Mouse (Mus musculus) gastrocnemius, postnatal 14 days (tissue): ENCODE data around the gene Oaz1. TPM values are rescaled to one million over a fixed set of nuclear protein-coding genes. Genes with fewer than 3 reads are reported as not detected.
A peak's percentile ranks its signal among the peaks of the same experiment; 100 is the strongest.

Experiments used
- DNase-seq: peaks from one replicate; pipeline ENCODE4 v3.0.0; 2021; ENCODE audit warnings: mixed read lengths
- intact Hi-C: fragments of 180-260 bp; cut with DNase I; formaldehyde crosslinking; loops from one replicate; pipeline ENCODE4 v1.15.1; 2025; ENCODE audit warnings: low total_unique reads
- total RNA-seq, 2 experiments: library from RNA; stranded (reverse); gene quantifications; 2 replicates each; pipeline ENCODE4 v1.2.3; 2021

Oaz1 gene
- total RNA-seq, 2 experiments from 2014 or later: 787 to 812 TPM

- intact Hi-C loops: no loop called here
Measured at GRCm38 (mm10) chr10:80838346-80838912, 12.0 kb downstream of the Oaz1 start.

GRCm38 (mm10) chr10:80839848-80840247, 13.4 kb downstream of the Oaz1 start:
- no peak for DNase-seq
- intact Hi-C loops: no loop called here

More at GRCm38 (mm10) chr10:80838346-80838912, 12.0 kb downstream of the Oaz1 start:
- DNase-seq: no peak

- intact Hi-C loops: no loop called here
- no peak for DNase-seq
Measured at GRCm38 (mm10) chr10:80841685-80842084, 15.2 kb downstream of the Oaz1 start.

GRCm38 (mm10) chr10:80842334-80842733, 15.9 kb downstream of the Oaz1 start:
- no peak for DNase-seq

GRCm38 (mm10) chr10:80843087-80843930, 16.9 kb downstream of the Oaz1 start:
- DNase-seq: no peak
- intact Hi-C loops: no loop called here

More at GRCm38 (mm10) chr10:80842334-80842733, 15.9 kb downstream of the Oaz1 start:
- intact Hi-C loops: no loop called here

- intact Hi-C loops: no loop called here
- DNase-seq: peak; percentile 54
Measured at GRCm38 (mm10) chr10:80843931-80844547, 17.6 kb downstream of the Oaz1 start, which contains the start of gene Lingo3. Lingo3 (minus strand) TSS chr10:80844039.

GRCm38 (mm10) chr10:80845055-80845693, 18.7 kb downstream of the Oaz1 start:
- intact Hi-C loops: no loop called here

GRCm38 (mm10) chr10:80845732-80846131, 19.3 kb downstream of the Oaz1 start:
- DNase-seq: no peak
- intact Hi-C loops: no loop called here

More at GRCm38 (mm10) chr10:80845055-80845693, 18.7 kb downstream of the Oaz1 start:
- DNase-seq: no peak

GRCm38 (mm10) chr10:80848571-80848970, 22.1 kb downstream of the Oaz1 start:
- intact Hi-C loops: no loop called here
- DNase-seq: peak; percentile 75

- intact Hi-C loops: no loop called here
- peak; percentile 97 for DNase-seq
Measured at GRCm38 (mm10) chr10:80854913-80855748, 28.7 kb downstream of the Oaz1 start, which contains the start of the genes Lsm7 and Sppl2b. Lsm7 (minus strand) TSS chr10:80855209. Sppl2b (plus strand) TSS chr10:80855275.

GRCm38 (mm10) chr10:80855749-80856073, 29.3 kb downstream of the Oaz1 start:
- intact Hi-C loops: no loop called here
- no peak for DNase-seq

GRCm38 (mm10) chr10:80856267-80856666, 29.8 kb downstream of the Oaz1 start:
- intact Hi-C loops: no loop called here
- no peak for DNase-seq

- intact Hi-C loops: no loop called here
- no peak for DNase-seq
Measured at GRCm38 (mm10) chr10:80856908-80857307, 30.5 kb downstream of the Oaz1 start.

- intact Hi-C loops: no loop called here
- DNase-seq: no peak
Measured at GRCm38 (mm10) chr10:80857386-80857785, 30.9 kb downstream of the Oaz1 start.

- intact Hi-C loops: no loop called here
- no peak for DNase-seq
Measured at GRCm38 (mm10) chr10:80857848-80858247, 31.4 kb downstream of the Oaz1 start.

GRCm38 (mm10) chr10:80858350-80858935, 32.0 kb downstream of the Oaz1 start:
- intact Hi-C loops: no loop called here

GRCm38 (mm10) chr10:80862305-80862704, 35.8 kb downstream of the Oaz1 start:
- intact Hi-C loops: loop anchor here (5.0 kb wide), 1 partner anchor 35 kb away; the partner anchor contains the start of gene Oaz1
- no peak for DNase-seq

More at GRCm38 (mm10) chr10:80858350-80858935, 32.0 kb downstream of the Oaz1 start:
- no peak for DNase-seq

GRCm38 (mm10) chr10:80864446-80864845, 38.0 kb downstream of the Oaz1 start:
- peak; percentile 64 for DNase-seq
- intact Hi-C loops: loop anchor here (5.0 kb wide), 1 partner anchor 37 kb away; the partner anchor contains the start of gene Oaz1
